Mouse (Mus musculus): Measurements from ENCODE around the gene 2210407C18Rik. TPM values are rescaled to one million over a fixed set of nuclear protein-coding genes. Genes with fewer than 3 reads are reported as not detected.

The 2210407C18Rik gene
- not detected in 2 replicates for polyA plus RNA-seq (2021; fragmentation: Nextera tagmentation)
- long read RNA-seq, experiment 1 = 0 reads
- long read RNA-seq, experiment 2 = 0 reads

GRCm38 (mm10) chr11:58615975-58616374 lies at the start of gene 2210407C18Rik:
Gene 2210407C18Rik (minus strand): TSS chr11:58616075.

GRCm38 (mm10) chr11:58658596-58658995 lies 42.7 kb upstream of the 2210407C18Rik start, which contains the start of gene Olfr322:
Gene Olfr322 (plus strand): TSS chr11:58658782.

GRCm38 (mm10) chr11:58640272-58640867 lies 24.5 kb upstream of the 2210407C18Rik start, which contains the start of gene Trim58:
Gene Trim58 (plus strand): TSS chr11:58640465.

GRCm38 (mm10) chr11:58630401-58630800 lies 14.5 kb upstream of the 2210407C18Rik start, which contains the start of gene Olfr323:
Gene Olfr323 (minus strand): TSS chr11:58630501.

GRCm38 (mm10) chr11:58594814-58595213 lies 21.1 kb downstream of the 2210407C18Rik start, which contains the start of gene Olfr324:
Gene Olfr324 (plus strand): TSS chr11:58595114.

GRCm38 (mm10) chr11:58577430-58577829 lies 38.4 kb downstream of the 2210407C18Rik start, which contains the start of gene Olfr325:
Gene Olfr325 (plus strand): TSS chr11:58577730.

GRCm38 (mm10) chr11:58570405-58570804 lies 45.5 kb downstream of the 2210407C18Rik start, which contains the start of gene Olfr224:
Gene Olfr224 (minus strand): TSS chr11:58570553.

Other genes with a start within 250 kb of the 2210407C18Rik start
- gene Lypd8, start 237.0 kb downstream of the 2210407C18Rik start, polyA plus RNA-seq (2021; fragmentation: Nextera tagmentation) = not detected in 2 replicates
- not detected in 2 replicates for gene 1810065E05Rik, start 195.0 kb downstream of the 2210407C18Rik start, polyA plus RNA-seq (2021; fragmentation: Nextera tagmentation)
- gene Gm12253, start 183.5 kb downstream of the 2210407C18Rik start, polyA plus RNA-seq (2021; fragmentation: Nextera tagmentation) = not detected in 2 replicates
- gene Lypd9, start 163.2 kb downstream of the 2210407C18Rik start, polyA plus RNA-seq (2021; fragmentation: Nextera tagmentation) = not detected in 2 replicates
- gene Olfr30, start 153.8 kb downstream of the 2210407C18Rik start, polyA plus RNA-seq (2021; fragmentation: Nextera tagmentation) = not detected in 2 replicates
- gene Olfr332, start 123.5 kb downstream of the 2210407C18Rik start, polyA plus RNA-seq (2021; fragmentation: Nextera tagmentation) = not detected in 2 replicates
- gene Olfr331, start 113.5 kb downstream of the 2210407C18Rik start, polyA plus RNA-seq (2021; fragmentation: Nextera tagmentation) = not detected in 2 replicates
- gene Olfr330, start 81.2 kb downstream of the 2210407C18Rik start, polyA plus RNA-seq (2021; fragmentation: Nextera tagmentation) = not detected in 2 replicates
- not detected in 2 replicates for gene Olfr329-ps, start 69.7 kb downstream of the 2210407C18Rik start, polyA plus RNA-seq (2021; fragmentation: Nextera tagmentation)
- gene Olfr328, start 60.4 kb downstream of the 2210407C18Rik start, polyA plus RNA-seq (2021; fragmentation: Nextera tagmentation) = not detected in 2 replicates
- gene Olfr224, start 45.5 kb downstream of the 2210407C18Rik start, polyA plus RNA-seq (2021; fragmentation: Nextera tagmentation) = not detected in 2 replicates
- gene Olfr325, start 38.3 kb downstream of the 2210407C18Rik start, polyA plus RNA-seq (2021; fragmentation: Nextera tagmentation) = not detected in 2 replicates
- gene Olfr324, start 21.0 kb downstream of the 2210407C18Rik start, polyA plus RNA-seq (2021; fragmentation: Nextera tagmentation) = not detected in 2 replicates
- not detected in 2 replicates for gene Olfr323, start 14.4 kb upstream of the 2210407C18Rik start, polyA plus RNA-seq (2021; fragmentation: Nextera tagmentation)
- gene Trim58, start 24.4 kb upstream of the 2210407C18Rik start, polyA plus RNA-seq (2021; fragmentation: Nextera tagmentation) = not detected in 2 replicates
- gene Olfr322, start 42.7 kb upstream of the 2210407C18Rik start, polyA plus RNA-seq (2021; fragmentation: Nextera tagmentation) = not detected in 2 replicates
- not detected in 2 replicates for gene Olfr320, start 65.0 kb upstream of the 2210407C18Rik start, polyA plus RNA-seq (2021; fragmentation: Nextera tagmentation)
- not detected in 2 replicates for gene Olfr319, start 83.1 kb upstream of the 2210407C18Rik start, polyA plus RNA-seq (2021; fragmentation: Nextera tagmentation)
- not detected in 2 replicates for gene Olfr318, start 107.9 kb upstream of the 2210407C18Rik start, polyA plus RNA-seq (2021; fragmentation: Nextera tagmentation)
- not detected in 2 replicates for gene Olfr317, start 123.1 kb upstream of the 2210407C18Rik start, polyA plus RNA-seq (2021; fragmentation: Nextera tagmentation)
- gene Olfr316, start 136.7 kb upstream of the 2210407C18Rik start, polyA plus RNA-seq (2021; fragmentation: Nextera tagmentation) = 1.1 and 2.0 TPM in 2 replicates
- gene Olfr315, start 157.1 kb upstream of the 2210407C18Rik start, polyA plus RNA-seq (2021; fragmentation: Nextera tagmentation) = not detected in 2 replicates
- not detected in 2 replicates for gene Olfr314, start 166.9 kb upstream of the 2210407C18Rik start, polyA plus RNA-seq (2021; fragmentation: Nextera tagmentation)
- 9.7 and 11.3 TPM in 2 replicates for gene Fam183b, start 185.9 kb upstream of the 2210407C18Rik start, polyA plus RNA-seq (2021; fragmentation: Nextera tagmentation)
- not detected in 2 replicates for gene Olfr313, start 198.9 kb upstream of the 2210407C18Rik start, polyA plus RNA-seq (2021; fragmentation: Nextera tagmentation)
- gene Olfr312, start 213.2 kb upstream of the 2210407C18Rik start, polyA plus RNA-seq (2021; fragmentation: Nextera tagmentation) = not detected in 2 replicates
- 0.11 TPM in 1 of 2 replicates, not detected in the other for gene Olfr311, start 223.2 kb upstream of the 2210407C18Rik start, polyA plus RNA-seq (2021; fragmentation: Nextera tagmentation)
- gene Gm12258, start 231.1 kb upstream of the 2210407C18Rik start, polyA plus RNA-seq (2021; fragmentation: Nextera tagmentation) = 4.2 and 5.8 TPM in 2 replicates